In genomic region chr3:89956177-89956971, GRCm38 (mm10) we compare ENCODE assay signal across 14 mouse cellular contexts.
"Had no signal": no experiment of that assay in that cellular context is flagged by ENCODE, and none has a peak within 500 bp of the region (broad histone marks: within the 10 kb centered on the region; RNA-seq: fewer than 3 reads in every experiment).

No protein-coding gene starts in this region.

- DNase-seq: gastrocnemius, adult 2 months; gastrocnemius, postnatal 10 days; gastrocnemius, postnatal 25 days; heart, adult 18-20 months; heart, postnatal 10 days; heart, postnatal 4 days; kidney, adult 18-20 months; kidney, adult 8-10 months; kidney, postnatal 10 days; kidney, postnatal 25 days; kidney, postnatal 4 days; layer of hippocampus, postnatal 36 days; liver; liver, embryonic 13.5 days had no signal
